Comparison of ENCODE assay signal across 11 mouse cellular contexts in genomic region chr17:31429402-31429801, GRCm38 (mm10). TPM values are rescaled to one million over a fixed set of nuclear protein-coding genes. Genes with fewer than 3 reads are reported as not detected.
DNase-seq lines count a peak whose midpoint lies in the region; TF ChIP-seq lines count a peak whose summit lies in the region.
"Had no signal": no experiment of that assay in that cellular context is flagged by ENCODE, and none has a peak within 500 bp of the region (broad histone marks: within the 10 kb centered on the region; RNA-seq: fewer than 3 reads in every experiment).

No protein-coding gene starts in this region.

- peak; percentile 73 for TF ChIP-seq CTCF in layer of hippocampus, adult 2 months (conservative IDR thresholded peaks at IDR 0.05)
- TF ChIP-seq CTCF in CH12.LX (conservative IDR thresholded peaks at IDR 0.05 in 1 of 2, IDR thresholded peaks at IDR 0.05 in 1 of 2; ENCODE audit: low read depth in 2 of 2, low read length in 2 of 2), result peak; percentile 54 to 70

- H3K4me2 ChIP-seq in CH12.LX (ENCODE audit: insufficient read depth, low read depth, poor library complexity, severe bottlenecking), result no peak overlapping the region
- H3K4me2 ChIP-seq: embryonic facial prominence, embryonic 13.5 days; intestine, embryonic 15.5 days had no signal

- no peak for DNase-seq in layer of hippocampus, adult 2 months (ENCODE audit: low spot score in 2 of 2)
- no peak for DNase-seq in layer of hippocampus, adult 11-12 months (ENCODE audit: low spot score)
- peak; percentile 36 for DNase-seq in A20 (ENCODE audit: low read depth, low spot score)
- DNase-seq in CH12.LX (ENCODE audit: extremely low read depth), result no peak
- DNase-seq in c-Kit-positive CD71-positive TER-119-positive erythroid progenitor cells, embryonic 14.5 days (ENCODE audit: low spot score), result peak; percentile 20
- DNase-seq in adrenal gland, adult 8-10 months, result no peak
- DNase-seq in adrenal gland, postnatal 25 days, result no peak
- no peak for DNase-seq in retina, postnatal 1 day
- DNase-seq: cerebellum, adult 11-12 months had no signal

- TF ChIP-seq EP300 in CH12.LX (IDR thresholded peaks at IDR 0.05; ENCODE audit: low read length), result no peak

- in situ Hi-C loops in CH12.LX (cut with MboI; ENCODE audit: low pct_ligation_motif_present, low pct_unique_long_range_greater_than_20kb, low sequenced_read_pairs), result no loop called here

- no peak overlapping the region for H3K27ac ChIP-seq in layer of hippocampus, adult 2 months
- no peak overlapping the region for H3K27ac ChIP-seq in CH12.LX (ENCODE audit: insufficient read depth, low read depth)
- H3K27ac ChIP-seq: embryonic facial prominence, embryonic 13.5 days; intestine, embryonic 15.5 days had no signal

- no peak for TF ChIP-seq POLR2A in CH12.LX (IDR thresholded peaks at IDR 0.05; ENCODE audit: low read depth, low read length)

- H3K9ac ChIP-seq in CH12.LX (ENCODE audit: insufficient read depth, low read depth), result no peak overlapping the region
- H3K9ac ChIP-seq: embryonic facial prominence, embryonic 13.5 days; intestine, embryonic 15.5 days had no signal

- no peak overlapping the region for H3K4me3 ChIP-seq in layer of hippocampus, adult 2 months
- no peak overlapping the region for H3K4me3 ChIP-seq in CH12.LX (replicated peaks in 1 of 3; ENCODE audit: low read depth in 2 of 3, low read length in 2 of 3, poor library complexity in 1 of 3)
- H3K4me3 ChIP-seq: embryonic facial prominence, embryonic 13.5 days; intestine, embryonic 15.5 days had no signal

- H3K36me3 ChIP-seq in CH12.LX (replicated peaks in 1 of 2; ENCODE audit: control insufficient read depth in 1 of 2, insufficient read depth in 1 of 2, low read length in 1 of 2), result peaks cover 0 to 2% of the 10 kb centered on the region in 2 experiments

- peaks cover 15 to 25% of the 10 kb centered on the region in 2 experiments for H3K4me1 ChIP-seq in CH12.LX (ENCODE audit: control insufficient read depth in 1 of 2, insufficient read depth in 2 of 2)

- no peaks in the 10 kb centered on the region for H3K79me2 ChIP-seq in CH12.LX (replicated peaks; ENCODE audit: control insufficient read depth, extremely low read depth, insufficient read depth, poor library complexity, severe bottlenecking)

- peaks cover 2% of the 10 kb centered on the region for H3K27me3 ChIP-seq in CH12.LX (replicated peaks)
- H3K27me3 ChIP-seq: embryonic facial prominence, embryonic 13.5 days; intestine, embryonic 15.5 days had no signal

- dilution Hi-C loops in CH12.LX (cut with MboI; ENCODE audit: extremely low pct_ligation_motif_present, extremely low pct_unique_long_range_greater_than_20kb, low sequenced_read_pairs), result no loop called here

- TF ChIP-seq RAD21 in CH12.LX (IDR thresholded peaks at IDR 0.05; ENCODE audit: low read depth, low read length), result peak; percentile 8

- H3K9me3 ChIP-seq in CH12.LX (replicated peaks; ENCODE audit: low read length), result peaks cover 11% of the 10 kb centered on the region
- H3K9me3 ChIP-seq: intestine, embryonic 15.5 days had no signal

TF ChIP-seq in CH12.LX, 34 proteins besides CTCF, POLR2A, EP300 and RAD21:
- TF ChIP-seq SIN3A (IDR thresholded peaks at IDR 0.05; ENCODE audit: low read length) (no peak), TCF12 (IDR thresholded peaks at IDR 0.05; ENCODE audit: low read depth, low read length) (no peak), ZMIZ1 (IDR thresholded peaks at IDR 0.05; ENCODE audit: low read depth, low read length) (no peak), SMC3 (IDR thresholded peaks at IDR 0.05; ENCODE audit: low read depth, low read length) (peak; percentile 36), ELF1 (IDR thresholded peaks at IDR 0.05; ENCODE audit: low read depth, low read length) (no peak), CHD2 (IDR thresholded peaks at IDR 0.05; ENCODE audit: low read length) (no peak), NRF1 (IDR thresholded peaks at IDR 0.05; ENCODE audit: low read depth, low read length) (no peak), ETS1 (conservative IDR thresholded peaks at IDR 0.05; ENCODE audit: low read depth, low read length) (no peak), JUND (conservative IDR thresholded peaks at IDR 0.05; ENCODE audit: low read depth, low read length) (no peak)

RNA-seq across cellular contexts. Expression of gene Pde9a, which starts 43.4 kb away (rescaled TPM):
- total RNA-seq in layer of hippocampus, adult 2 months (2021), result 10 to 100 TPM; 21.8 to 31.9 TPM
- total RNA-seq in CH12.LX (2012; rRNA removed) (not detected in 2 replicates), CH12.LX (2014; rRNA removed) (not detected in 2 replicates)
- polyA plus RNA-seq in CH12.LX (2012; ENCODE audit: insufficient read length, low read depth), result not detected in 2 replicates
- total RNA-seq in adrenal gland, adult 8-10 months (2022), result 1 to 10 TPM; 3.0 to 7.7 (median 5.2) TPM
- total RNA-seq in adrenal gland, postnatal 25 days (2021), result 1.4 and 2.5 TPM in 2 replicates

Comparison
In these comparisons a context has a peak if more than half of its experiments do, and no peak if none do; other contexts are left out.
1. DNase-seq: peak in A20 (single experiment) and c-Kit-positive CD71-positive TER-119-positive erythroid progenitor cells, embryonic 14.5 days (single experiment); none in layer of hippocampus, adult 2 months (0 of 2), layer of hippocampus, adult 11-12 months (single experiment), CH12.LX (single experiment), adrenal gland, adult 8-10 months (single experiment), adrenal gland, postnatal 25 days (single experiment) and retina, postnatal 1 day (single experiment).